In the genomic region with DNA sequence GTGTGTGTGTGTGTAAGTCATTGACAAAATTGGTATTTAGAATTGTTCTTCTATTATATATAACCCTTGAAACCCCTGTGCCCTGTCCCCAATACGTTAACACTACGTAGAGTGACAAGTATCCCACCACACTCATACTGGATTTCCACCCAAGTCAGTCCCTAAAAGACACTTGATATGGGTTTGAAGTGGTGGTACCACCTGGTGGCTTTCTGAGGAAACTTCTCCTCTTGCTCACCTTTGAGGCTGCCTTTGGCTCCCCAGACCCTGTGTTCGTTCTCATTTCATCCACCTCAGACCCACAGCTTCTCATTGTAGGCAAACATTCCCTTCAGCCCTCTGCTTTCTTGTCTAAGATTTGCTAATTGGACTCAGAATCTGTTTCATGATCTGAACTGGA, we compare ENCODE assay signal across 30 mouse cellular contexts.
DNase-seq lines count a peak whose midpoint lies in the region; ATAC-seq lines count a peak whose summit lies in the region.
"Had no signal": no experiment of that assay in that cellular context is flagged by ENCODE, and none has a peak within 500 bp of the region (broad histone marks: within the 10 kb centered on the region; RNA-seq: fewer than 3 reads in every experiment).

No protein-coding gene starts in this region.

- no peaks in the 10 kb centered on the region for H3K36me3 ChIP-seq in forebrain, embryonic 14.5 days (ENCODE audit: control insufficient read depth, insufficient read depth, low read length)
- H3K36me3 ChIP-seq: embryonic facial prominence, embryonic 12.5 days; forebrain, embryonic 15.5 days; heart, embryonic 10.5 days; heart, embryonic 15.5 days; limb, embryonic 10.5 days; limb, embryonic 15.5 days; midbrain, embryonic 10.5 days; midbrain, embryonic 15.5 days had no signal

- no peak overlapping the region for H3K9ac ChIP-seq in forebrain, embryonic 14.5 days (ENCODE audit: low read length)
- H3K9ac ChIP-seq: embryonic facial prominence, embryonic 12.5 days; forebrain, embryonic 15.5 days; heart, embryonic 15.5 days; limb, embryonic 15.5 days; liver, embryonic 14.5 days; lung, embryonic 14.5 days; midbrain, embryonic 15.5 days had no signal

- no peaks in the 10 kb centered on the region for H3K9me3 ChIP-seq in forebrain, embryonic 14.5 days (replicated peaks; ENCODE audit: control insufficient read depth, low read length)
- H3K9me3 ChIP-seq: embryonic facial prominence, embryonic 12.5 days; forebrain, embryonic 15.5 days; heart, embryonic 10.5 days; heart, embryonic 15.5 days; limb, embryonic 10.5 days; limb, embryonic 15.5 days; midbrain, embryonic 10.5 days; midbrain, embryonic 15.5 days had no signal

- no peaks in the 10 kb centered on the region for H3K27me3 ChIP-seq in forebrain, embryonic 14.5 days (replicated peaks; ENCODE audit: control insufficient read depth, insufficient read depth, low read length)
- H3K27me3 ChIP-seq: heart, embryonic 15.5 days; midbrain, embryonic 15.5 days had no signal

- no peak for ATAC-seq in CD4-positive, CD25-positive, alpha-beta regulatory T cell, adult 4 months
- ATAC-seq in neutrophil, adult 5-6 weeks (ENCODE audit: extremely low read depth, insufficient number of reproducible peaks, low FRiP score, poor library complexity, severe bottlenecking) = peak; percentile 46; the same call in 1 of the 2 replicates
- no peak for ATAC-seq in forebrain, embryonic 14.5 days
- ATAC-seq: forebrain, embryonic 15.5 days; hindbrain, embryonic 16.5 days; intestine, embryonic 16.5 days; midbrain, embryonic 15.5 days had no signal

- no peaks in the 10 kb centered on the region for H3K4me1 ChIP-seq in forebrain, embryonic 14.5 days (ENCODE audit: control insufficient read depth, insufficient read depth, low read length)
- H3K4me1 ChIP-seq: embryonic facial prominence, embryonic 12.5 days; forebrain, embryonic 15.5 days; heart, embryonic 10.5 days; heart, embryonic 15.5 days; limb, embryonic 10.5 days; limb, embryonic 15.5 days; midbrain, embryonic 15.5 days had no signal

- H3K4me3 ChIP-seq in forebrain, embryonic 14.5 days (ENCODE audit: low read depth, low read length) = no peak overlapping the region
- H3K4me3 ChIP-seq: embryonic facial prominence, embryonic 12.5 days; forebrain, embryonic 15.5 days; heart, embryonic 10.5 days; heart, embryonic 15.5 days; limb, embryonic 10.5 days; limb, embryonic 15.5 days; midbrain, embryonic 10.5 days; midbrain, embryonic 15.5 days had no signal

- no peak overlapping the region for H3K27ac ChIP-seq in forebrain, embryonic 14.5 days (ENCODE audit: low read depth, low read length)
- H3K27ac ChIP-seq: embryonic facial prominence, embryonic 12.5 days; forebrain, embryonic 15.5 days; heart, embryonic 10.5 days; heart, embryonic 15.5 days; kidney, postnatal 0 days; limb, embryonic 10.5 days; limb, embryonic 15.5 days; liver, embryonic 14.5 days; midbrain, embryonic 10.5 days; midbrain, embryonic 15.5 days had no signal

- no peak overlapping the region for H3K4me2 ChIP-seq in forebrain, embryonic 14.5 days (ENCODE audit: low read length)
- H3K4me2 ChIP-seq: embryonic facial prominence, embryonic 12.5 days; forebrain, embryonic 15.5 days; heart, embryonic 15.5 days; limb, embryonic 15.5 days; lung, embryonic 14.5 days; midbrain, embryonic 15.5 days had no signal

- DNase-seq in CD4-positive, CD25-positive, alpha-beta regulatory T cell, adult 2 months (ENCODE audit: low read depth, low spot score) = peak; percentile 53
- DNase-seq in T-cell, adult 2 months (ENCODE audit: low spot score) = peak; percentile 21
- peak; percentile 8 to 17 for DNase-seq in thymus, postnatal 36 days
- no peak for DNase-seq in forebrain, embryonic 14.5 days (ENCODE audit: low spot score)
- DNase-seq in urinary bladder, postnatal 4 days (ENCODE audit: low spot score in 2 of 2) = no peak
- no peak for DNase-seq in right cerebral cortex, postnatal 4 days
- DNase-seq: adrenal gland, postnatal 14 days; cerebellum, adult 11 months; cerebellum, adult 9-10 months; cerebellum, postnatal 36 days; embryo, embryonic 11 days; gastrocnemius, postnatal 10 days; kidney, adult 8-10 months; layer of hippocampus, postnatal 36 days; lung, embryonic 14.5 days; lung, postnatal 14 days had no signal

- WGBS in forebrain, embryonic 14.5 days = 90% methylated on average over 3 of the region's 3 CpGs

Comparison
In these comparisons a context has a peak if more than half of its experiments do, and no peak if none do; other contexts are left out.
1. DNase-seq: peak in CD4-positive, CD25-positive, alpha-beta regulatory T cell, adult 2 months (single experiment), T-cell, adult 2 months (single experiment) and thymus, postnatal 36 days (2 of 2); none in forebrain, embryonic 14.5 days (single experiment), urinary bladder, postnatal 4 days (0 of 2) and right cerebral cortex, postnatal 4 days (single experiment).